Mouse (Mus musculus): Measurements from ENCODE around the gene Mettl22. TPM values are rescaled to one million over a fixed set of nuclear protein-coding genes. Genes with fewer than 3 reads are reported as not detected.

The Mettl22 gene
- polyA plus RNA-seq, 1 experiment from 2014 or later: 14.1 TPM

DNA sequence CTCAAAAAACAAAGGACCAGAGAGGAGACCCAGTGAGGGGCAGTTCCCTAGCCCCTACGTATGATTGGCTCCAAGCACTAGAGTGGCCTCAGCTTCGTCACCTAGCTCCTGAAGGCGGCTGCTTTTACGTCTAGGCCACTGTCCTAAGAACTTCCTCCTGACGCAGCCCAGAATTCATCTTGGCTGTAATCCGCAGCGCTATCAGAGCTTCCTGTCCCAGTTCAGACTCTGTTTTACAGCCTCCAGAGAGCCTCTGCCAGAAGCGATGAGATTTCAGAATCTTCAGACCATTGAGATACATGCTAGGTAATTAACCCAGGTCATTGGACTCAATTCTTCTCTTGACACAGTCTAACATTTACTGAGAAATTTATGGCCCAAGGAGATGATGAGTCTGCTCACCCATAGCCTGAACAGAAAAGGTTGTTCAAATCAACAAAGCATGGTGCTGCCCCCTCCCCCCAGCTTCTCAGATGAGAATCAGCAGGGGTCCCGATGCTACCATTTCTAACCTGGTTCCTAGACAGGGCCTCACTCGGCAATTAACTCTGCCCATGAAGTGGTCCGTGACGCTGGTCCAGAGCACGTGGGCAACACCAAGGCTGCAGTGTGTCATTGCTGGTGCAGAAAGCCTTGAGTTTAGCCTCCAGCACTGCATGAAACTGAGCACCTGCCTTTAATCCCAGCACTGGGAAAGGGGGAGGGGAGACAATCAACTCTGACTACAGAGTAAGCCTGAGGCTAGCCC is 21.3 kb downstream of the Mettl22 start:
- DNase-seq (ENCODE audit: low spot score): no peak
- Histone ChIP-seq H3K27ac (replicated peaks; ENCODE audit: low read depth, low read length) (no peak overlapping the region), H3K4me3 (ENCODE audit: low read depth, low read length) (no peak overlapping the region), H3K9ac (ENCODE audit: low read length) (no peak overlapping the region), H3K4me2 (ENCODE audit: low read depth, severe bottlenecking) (no peak overlapping the region), H3K27me3 (ENCODE audit: control insufficient read depth, insufficient read depth, low read length) (no peaks in the 10 kb centered on the region), H3K4me1 (ENCODE audit: control insufficient read depth, insufficient read depth, low read length) (no peaks in the 10 kb centered on the region), H3K36me3 (ENCODE audit: control insufficient read depth, insufficient read depth, low read length) (no peaks in the 10 kb centered on the region; the same call in none of the 2 replicates), H3K9me3 (ENCODE audit: control insufficient read depth, low read length) (no peaks in the 10 kb centered on the region)
- no peak for ATAC-seq (ENCODE audit: insufficient number of reproducible peaks, low FRiP score, low TSS enrichment, low read depth)
- 30% methylated on average over 13 of the region's 13 CpGs for WGBS

DNA sequence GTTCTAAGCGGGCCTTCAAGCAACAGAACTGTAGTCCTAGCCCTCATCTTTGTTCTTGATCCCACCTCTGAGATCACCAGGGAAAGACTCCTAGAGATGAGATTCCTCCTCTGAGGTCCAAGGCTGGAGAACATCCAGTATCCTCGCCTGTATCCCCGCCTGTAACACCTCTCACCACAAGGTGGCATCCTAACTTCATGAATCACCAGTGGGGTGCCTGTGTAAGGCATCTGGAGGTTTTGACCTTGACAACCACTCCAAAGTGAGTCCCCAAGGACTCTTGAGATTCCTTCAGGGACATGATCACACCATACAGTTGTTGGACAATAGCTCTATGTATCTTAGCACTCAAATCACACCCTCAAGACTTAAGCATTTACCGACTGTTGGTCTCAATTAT is 23.7 kb downstream of the Mettl22 start:
- H3K4me1 ChIP-seq (ENCODE audit: control insufficient read depth, insufficient read depth, low read length): no peaks in the 10 kb centered on the region
- H3K36me3 ChIP-seq (ENCODE audit: control insufficient read depth, insufficient read depth, low read length): no peaks in the 10 kb centered on the region
- no peak overlapping the region for H3K4me3 ChIP-seq (ENCODE audit: low read depth, low read length)
- no peaks in the 10 kb centered on the region for H3K27me3 ChIP-seq (ENCODE audit: control insufficient read depth, insufficient read depth, low read length)
- no peak overlapping the region for H3K9ac ChIP-seq (ENCODE audit: low read length)
- H3K4me2 ChIP-seq (ENCODE audit: low read depth, severe bottlenecking): no peak overlapping the region
- WGBS: 21% methylated on average over 4 of the region's 4 CpGs
- DNase-seq (ENCODE audit: low spot score): peak; percentile 76
- H3K27ac ChIP-seq (replicated peaks; ENCODE audit: low read depth, low read length): no peak overlapping the region
- ATAC-seq (ENCODE audit: insufficient number of reproducible peaks, low FRiP score, low TSS enrichment, low read depth): peak; percentile 44; the same call in 1 of the 2 replicates
- H3K9me3 ChIP-seq (ENCODE audit: control insufficient read depth, low read length): no peaks in the 10 kb centered on the region

DNA sequence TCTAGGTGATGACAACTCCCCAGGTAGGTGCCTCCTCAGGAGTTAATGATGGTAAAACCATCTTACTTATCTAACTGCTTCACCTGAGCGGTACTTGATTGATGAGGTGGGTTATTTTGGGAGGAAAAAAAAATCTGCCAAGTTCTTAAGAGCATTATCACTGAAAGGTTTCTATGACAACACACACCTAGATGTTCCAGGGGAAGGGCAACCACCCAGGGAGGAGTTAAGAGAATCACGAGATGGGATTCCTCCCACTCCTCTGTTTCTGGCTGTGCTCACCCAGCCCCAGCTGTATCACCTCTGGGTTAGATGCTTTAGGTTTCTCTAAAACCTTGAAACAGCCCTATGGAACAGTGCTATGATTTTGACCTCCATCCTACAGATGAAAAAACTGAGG is 26.4 kb downstream of the Mettl22 start:
- 76% methylated on average over 2 of the region's 2 CpGs for WGBS
- Histone ChIP-seq H3K36me3 (ENCODE audit: control insufficient read depth, insufficient read depth, low read length) (no peaks in the 10 kb centered on the region), H3K4me3 (ENCODE audit: low read depth, low read length) (no peak overlapping the region), H3K27ac (replicated peaks; ENCODE audit: low read depth, low read length) (no peak overlapping the region), H3K4me2 (ENCODE audit: low read depth, severe bottlenecking) (no peak overlapping the region), H3K9ac (ENCODE audit: low read length) (no peak overlapping the region), H3K27me3 (ENCODE audit: control insufficient read depth, insufficient read depth, low read length) (no peaks in the 10 kb centered on the region), H3K4me1 (ENCODE audit: control insufficient read depth, insufficient read depth, low read length) (no peaks in the 10 kb centered on the region), H3K9me3 (ENCODE audit: control insufficient read depth, low read length) (no peaks in the 10 kb centered on the region)
- ATAC-seq (ENCODE audit: insufficient number of reproducible peaks, low FRiP score, low TSS enrichment, low read depth) (no peak), DNase-seq (ENCODE audit: low spot score) (no peak)

DNA sequence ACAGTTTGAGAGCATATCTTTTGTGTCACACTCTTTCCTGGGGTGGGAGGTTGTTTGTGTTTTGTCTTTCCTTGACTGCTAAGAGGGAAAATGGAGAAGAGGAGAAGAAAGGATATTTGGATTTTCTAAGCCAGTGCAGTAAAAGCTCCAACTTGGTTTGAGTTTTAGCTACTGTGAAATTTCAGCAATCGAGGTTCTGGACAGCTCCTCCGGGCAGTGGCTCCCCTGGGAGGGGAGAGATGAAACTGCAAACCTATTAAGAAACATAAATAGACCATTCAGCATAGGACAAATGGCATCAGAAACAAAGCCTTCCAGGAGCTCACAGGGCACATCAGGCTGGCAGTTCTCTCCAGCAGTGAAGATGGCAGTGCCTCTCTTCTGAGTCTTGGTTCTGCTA is 33.7 kb downstream of the Mettl22 start:
- H3K36me3 ChIP-seq (ENCODE audit: control insufficient read depth, insufficient read depth, low read length): no peaks in the 10 kb centered on the region

DNA sequence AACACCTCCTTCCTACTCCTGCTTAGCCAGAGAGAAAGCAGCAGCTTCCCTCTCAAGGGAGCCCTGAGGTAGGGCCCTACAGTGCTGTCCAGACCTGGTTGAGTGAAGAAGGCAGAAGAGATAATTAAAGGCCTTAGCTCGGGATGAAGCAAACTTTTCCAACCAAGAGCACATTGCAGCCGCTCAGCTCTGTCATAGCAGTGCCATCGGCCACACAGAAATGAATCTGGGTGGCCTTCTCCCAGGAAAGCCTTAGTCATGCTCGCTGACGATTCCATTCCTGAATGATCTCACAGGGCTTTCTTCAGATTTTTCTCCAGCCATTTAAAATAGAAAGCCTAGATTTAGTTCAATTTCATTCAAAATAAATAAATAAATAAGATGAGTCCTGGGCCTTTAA is 39.3 kb downstream of the Mettl22 start:
- Histone ChIP-seq H3K4me1 (ENCODE audit: control insufficient read depth, insufficient read depth, low read length) (peaks cover 7% of the 10 kb centered on the region; the same call in 1 of the 2 replicates), H3K36me3 (ENCODE audit: control insufficient read depth, insufficient read depth, low read length) (no peaks in the 10 kb centered on the region), H3K9ac (ENCODE audit: low read length) (no peak overlapping the region), H3K27me3 (ENCODE audit: control insufficient read depth, insufficient read depth, low read length) (no peaks in the 10 kb centered on the region), H3K27ac (replicated peaks; ENCODE audit: low read depth, low read length) (no peak overlapping the region), H3K9me3 (ENCODE audit: control insufficient read depth, low read length) (no peaks in the 10 kb centered on the region), H3K4me3 (ENCODE audit: low read depth, low read length) (no peak overlapping the region), H3K4me2 (ENCODE audit: low read depth, severe bottlenecking) (no peak overlapping the region)
- DNase-seq (ENCODE audit: low spot score) (no peak), ATAC-seq (ENCODE audit: insufficient number of reproducible peaks, low FRiP score, low TSS enrichment, low read depth) (no peak)
- 68% methylated on average over 5 of the region's 5 CpGs for WGBS

More for the DNA sequence above, 33.7 kb downstream of the Mettl22 start:
- no peaks in the 10 kb centered on the region for H3K9me3 ChIP-seq (ENCODE audit: control insufficient read depth, low read length)
- ATAC-seq (ENCODE audit: insufficient number of reproducible peaks, low FRiP score, low TSS enrichment, low read depth) (no peak), DNase-seq (ENCODE audit: low spot score) (peak; percentile 39)
- no peak overlapping the region for H3K4me3 ChIP-seq (ENCODE audit: low read depth, low read length)
- H3K27me3 ChIP-seq (ENCODE audit: control insufficient read depth, insufficient read depth, low read length): no peaks in the 10 kb centered on the region
- no peak overlapping the region for H3K27ac ChIP-seq (replicated peaks; ENCODE audit: low read depth, low read length)
- WGBS: 61% methylated on average over 2 of the region's 2 CpGs
- no peaks in the 10 kb centered on the region for H3K4me1 ChIP-seq (ENCODE audit: control insufficient read depth, insufficient read depth, low read length)
- H3K9ac ChIP-seq (ENCODE audit: low read length): no peak overlapping the region
- no peak overlapping the region for H3K4me2 ChIP-seq (ENCODE audit: low read depth, severe bottlenecking)

DNA sequence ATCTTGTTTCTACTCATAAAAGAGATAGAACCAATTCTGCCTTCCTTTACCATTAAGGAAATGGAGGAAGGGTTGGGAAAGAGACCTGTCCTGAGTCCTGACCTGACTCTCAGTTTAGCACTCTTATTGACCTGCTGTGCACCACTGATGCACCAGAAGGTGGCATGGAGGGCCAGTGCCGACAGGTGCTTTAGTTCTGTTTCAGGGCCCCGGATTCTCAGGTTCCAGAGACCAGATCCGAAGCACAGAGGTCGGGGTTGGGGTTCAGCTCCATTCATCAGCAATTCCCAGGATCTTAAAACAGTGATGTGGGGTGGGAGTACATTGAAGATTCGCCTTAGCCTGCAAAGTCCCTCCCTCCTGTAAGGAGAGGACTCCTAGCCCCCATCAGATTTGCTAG is 42.2 kb downstream of the Mettl22 start:
- Histone ChIP-seq H3K27ac (replicated peaks; ENCODE audit: low read depth, low read length) (no peak overlapping the region), H3K27me3 (ENCODE audit: control insufficient read depth, insufficient read depth, low read length) (no peaks in the 10 kb centered on the region), H3K36me3 (ENCODE audit: control insufficient read depth, insufficient read depth, low read length) (no peaks in the 10 kb centered on the region), H3K4me3 (ENCODE audit: low read depth, low read length) (peak overlapping the region; percentile 40), H3K9ac (ENCODE audit: low read length) (peak overlapping the region; percentile 45), H3K9me3 (ENCODE audit: control insufficient read depth, low read length) (no peaks in the 10 kb centered on the region), H3K4me1 (ENCODE audit: control insufficient read depth, insufficient read depth, low read length) (peaks cover 7% of the 10 kb centered on the region; the same call in 1 of the 2 replicates), H3K4me2 (ENCODE audit: low read depth, severe bottlenecking) (peak overlapping the region; percentile 63)
- 4% methylated on average over 5 of the region's 5 CpGs for WGBS
- ATAC-seq (ENCODE audit: insufficient number of reproducible peaks, low FRiP score, low TSS enrichment, low read depth): peak; percentile 31
- no peak for DNase-seq (ENCODE audit: low spot score)

DNA sequence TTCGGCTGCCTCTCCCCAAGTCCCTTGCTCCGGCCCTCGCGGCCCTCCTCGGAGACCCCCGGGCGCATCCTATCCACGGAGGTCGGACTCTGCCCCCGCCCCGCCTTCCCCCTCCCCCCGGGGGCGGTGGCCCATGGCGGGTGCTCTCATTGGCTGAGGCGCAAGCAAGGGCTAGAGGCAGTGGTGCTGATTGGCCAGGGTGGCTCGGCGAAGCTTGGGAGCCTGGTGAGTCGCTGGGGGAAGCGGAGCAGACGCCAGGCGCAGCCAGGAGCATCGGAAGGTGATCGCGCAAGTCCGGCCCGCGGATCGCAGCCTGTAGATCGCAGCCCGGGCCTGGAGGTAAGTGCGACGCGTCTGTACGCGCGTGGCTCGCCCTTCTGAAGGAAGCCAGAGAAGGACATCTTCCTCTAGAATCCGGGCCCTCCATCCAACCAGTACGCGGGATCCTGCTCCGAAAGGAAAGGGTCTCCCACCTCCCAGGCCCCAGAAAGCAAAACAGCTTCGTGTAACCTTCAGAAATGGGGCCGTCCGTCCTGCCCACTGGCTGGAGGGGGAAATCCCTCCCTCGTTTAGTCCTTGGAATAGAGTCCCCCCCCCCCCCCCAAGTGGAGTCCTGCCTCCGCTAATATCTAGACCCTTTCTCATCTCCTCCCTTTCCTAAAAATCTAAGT is 42.8 kb downstream of the Mettl22 start, which contains the start of gene Abat:
Gene Abat (plus strand): TSS at position 194 of the 671 bp plus-strand sequence.
- Histone ChIP-seq H3K4me3 (ENCODE audit: low read depth, low read length) (peak within 1 kb of the TSS; percentile 40), H3K27me3 (ENCODE audit: control insufficient read depth, insufficient read depth, low read length) (no peaks in the 10 kb centered on the region), H3K4me1 (ENCODE audit: control insufficient read depth, insufficient read depth, low read length) (peaks cover 7% of the 10 kb centered on the region; the same call in 1 of the 2 replicates), H3K9me3 (ENCODE audit: control insufficient read depth, low read length) (no peaks in the 10 kb centered on the region), H3K27ac (replicated peaks; ENCODE audit: low read depth, low read length) (no peak within 1 kb of the TSS), H3K4me2 (ENCODE audit: low read depth, severe bottlenecking) (peak within 1 kb of the TSS; percentile 63), H3K36me3 (ENCODE audit: control insufficient read depth, insufficient read depth, low read length) (no peaks in the 10 kb centered on the region), H3K9ac (ENCODE audit: low read length) (peak within 1 kb of the TSS; percentile 45)
- DNase-seq (ENCODE audit: low spot score): peak; percentile 95
- WGBS: under 1% methylated on average over 46 of the region's 46 CpGs
- ATAC-seq (ENCODE audit: insufficient number of reproducible peaks, low FRiP score, low TSS enrichment, low read depth): peak; percentile 98

DNA sequence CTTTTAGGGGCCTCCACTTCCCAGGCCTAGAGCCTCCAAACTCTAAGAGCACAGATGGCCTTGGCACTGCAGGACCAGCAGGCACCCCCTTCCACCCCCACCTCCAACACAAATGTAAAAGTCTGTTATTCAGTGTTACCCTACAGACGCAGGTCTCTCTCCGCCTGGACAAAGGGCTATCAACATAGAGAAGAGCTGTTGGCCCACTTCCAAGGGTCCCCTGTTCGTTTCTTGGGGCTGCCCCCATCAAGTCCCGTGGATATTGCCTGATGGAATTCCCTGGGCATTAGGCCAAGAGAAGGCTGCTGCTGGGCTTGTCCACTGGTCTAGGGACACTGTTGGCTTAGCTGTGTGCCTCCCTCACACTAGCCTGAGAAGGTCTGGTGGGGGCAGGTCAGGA is 43.6 kb downstream of the Mettl22 start:
- no peak for DNase-seq (ENCODE audit: low spot score)
- Histone ChIP-seq H3K27me3 (ENCODE audit: control insufficient read depth, insufficient read depth, low read length) (no peaks in the 10 kb centered on the region), H3K4me1 (ENCODE audit: control insufficient read depth, insufficient read depth, low read length) (peaks cover 7% of the 10 kb centered on the region; the same call in 1 of the 2 replicates), H3K9ac (ENCODE audit: low read length) (no peak overlapping the region), H3K36me3 (ENCODE audit: control insufficient read depth, insufficient read depth, low read length) (no peaks in the 10 kb centered on the region), H3K4me3 (ENCODE audit: low read depth, low read length) (peak overlapping the region; percentile 40; the same call in 1 of the 2 replicates), H3K9me3 (ENCODE audit: control insufficient read depth, low read length) (no peaks in the 10 kb centered on the region), H3K4me2 (ENCODE audit: low read depth, severe bottlenecking) (peak overlapping the region; percentile 63), H3K27ac (replicated peaks; ENCODE audit: low read depth, low read length) (no peak overlapping the region)
- 65% methylated on average over 4 of the region's 4 CpGs for WGBS
- ATAC-seq (ENCODE audit: insufficient number of reproducible peaks, low FRiP score, low TSS enrichment, low read depth): no peak
